Mouse (Mus musculus): Measurements from ENCODE around the gene Rundc1. TPM values are rescaled to one million over a fixed set of nuclear protein-coding genes. Genes with fewer than 3 reads are reported as not detected.
"Not testable (repeated sequence)": the region's sequence is repeated elsewhere in the genome, so short reads cannot be mapped to it uniquely, and the experiment has no call there.

The Rundc1 gene
- total RNA-seq (2021) = 10 to 100 TPM; 31.1 to 32.6 TPM
- long read RNA-seq, experiment 1, transcript Rundc1-201 (5 exons, 3,223 nt) = major isoform, 8 of 67 reads
- long read RNA-seq, experiment 1, partial matches to known transcripts = 5 of 67 reads
- long read RNA-seq, experiment 1, other reads (novel, unspliced or antisense) = 54 of 67 reads
- long read RNA-seq, experiment 2, partial matches to known transcripts = 11 of 77 reads
- long read RNA-seq, experiment 2, other reads (novel, unspliced or antisense) = 63 of 77 reads

DNA sequence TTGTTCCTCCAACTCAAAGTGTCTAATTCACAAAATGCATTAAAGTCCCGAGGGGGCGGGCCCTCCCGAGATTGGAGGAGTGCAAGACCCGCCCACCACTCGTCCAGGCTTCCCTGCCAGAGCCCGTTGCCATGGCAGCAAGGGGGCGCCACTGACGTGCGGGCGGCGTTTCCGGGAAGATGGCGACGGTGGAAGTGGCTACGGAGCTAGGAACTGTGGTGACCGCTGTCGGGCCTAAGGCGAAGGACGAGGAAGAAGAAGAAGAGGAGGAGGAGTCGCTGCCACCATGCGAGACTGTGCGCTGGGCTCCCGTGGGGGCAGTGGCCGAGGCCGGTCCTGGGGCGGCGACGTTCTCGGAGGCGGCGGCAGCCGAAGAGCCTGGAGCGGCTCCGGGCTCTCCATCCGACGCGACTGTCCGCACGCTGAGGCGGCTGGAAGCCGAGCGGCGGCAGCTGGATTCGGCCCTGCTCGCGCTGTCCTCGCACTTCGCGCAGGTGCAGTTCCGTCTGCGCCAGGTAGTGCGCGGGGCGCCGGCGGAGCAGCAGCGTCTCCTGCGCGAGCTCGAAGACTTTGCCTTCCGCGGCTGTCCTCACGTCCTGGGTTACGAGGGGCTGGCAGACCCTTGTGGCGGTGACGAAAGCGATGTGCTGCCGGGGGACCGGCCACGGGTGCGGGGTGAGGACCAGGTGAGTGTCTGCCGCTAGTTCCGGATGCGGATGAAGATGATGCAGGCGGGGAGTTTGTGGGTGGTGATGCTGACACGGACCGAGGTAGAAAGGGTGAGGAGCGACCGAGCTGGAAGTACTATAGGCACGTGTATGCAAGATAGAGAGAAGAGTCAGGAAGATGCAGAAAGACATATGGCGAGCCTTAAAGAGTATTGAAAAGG, at the start of gene Rundc1, which contains the start of gene Ptges3l:
Rundc1 (plus strand) TSS at position 161 of the 889 bp plus-strand sequence.
Ptges3l (minus strand) TSS at position 409 of the 889 bp plus-strand sequence.
- peak; percentile 97 to 98 for DNase-seq (ENCODE audit: low spot score in 2 of 2)
- intact Hi-C loops (cut with DNase I) = no loop called here

DNA sequence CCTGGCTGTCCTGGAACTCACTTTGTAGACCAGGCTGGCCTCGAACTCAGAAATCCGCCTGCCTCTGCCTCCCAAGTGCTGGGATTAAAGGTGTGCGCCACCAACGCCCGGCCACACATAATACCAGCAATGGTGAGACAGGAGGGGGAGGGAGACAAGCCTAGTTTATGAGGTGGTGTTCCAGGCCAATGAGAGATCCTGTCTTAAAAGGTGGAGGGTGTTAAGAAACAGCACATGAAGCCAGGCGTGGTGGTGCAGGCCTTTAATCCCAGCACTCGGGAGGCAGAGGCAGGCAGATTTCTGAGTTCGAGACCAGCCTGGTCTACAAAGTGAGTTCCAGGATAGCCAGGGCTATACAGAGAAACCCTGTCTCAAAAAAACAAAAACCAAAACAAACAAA, 46.7 kb upstream of the Rundc1 start:
- DNase-seq (ENCODE audit: low spot score in 2 of 2); intact Hi-C loops (cut with DNase I): not testable (repeated sequence)

DNA sequence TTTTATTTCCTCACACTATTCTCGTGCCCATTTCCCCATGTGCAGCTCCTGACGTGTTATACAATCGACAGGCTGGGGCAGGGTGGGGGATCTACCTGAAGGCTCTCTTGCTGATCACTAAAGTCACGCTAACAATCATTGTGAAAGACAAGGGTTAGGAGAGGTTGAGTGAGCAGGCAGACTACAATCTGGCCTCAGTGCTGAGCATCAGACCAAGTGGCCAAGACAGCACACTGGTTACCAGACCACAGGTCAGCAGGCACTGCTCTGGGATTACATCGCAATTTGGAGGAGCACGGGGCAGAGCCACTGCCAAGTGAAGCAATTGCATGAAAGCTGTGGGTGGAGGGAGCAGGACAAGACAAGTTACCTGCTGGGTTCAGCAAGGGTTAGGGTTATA, 46.0 kb upstream of the Rundc1 start:
- no peak for DNase-seq (ENCODE audit: low spot score in 2 of 2)
- intact Hi-C loops (cut with DNase I) = no loop called here

DNA sequence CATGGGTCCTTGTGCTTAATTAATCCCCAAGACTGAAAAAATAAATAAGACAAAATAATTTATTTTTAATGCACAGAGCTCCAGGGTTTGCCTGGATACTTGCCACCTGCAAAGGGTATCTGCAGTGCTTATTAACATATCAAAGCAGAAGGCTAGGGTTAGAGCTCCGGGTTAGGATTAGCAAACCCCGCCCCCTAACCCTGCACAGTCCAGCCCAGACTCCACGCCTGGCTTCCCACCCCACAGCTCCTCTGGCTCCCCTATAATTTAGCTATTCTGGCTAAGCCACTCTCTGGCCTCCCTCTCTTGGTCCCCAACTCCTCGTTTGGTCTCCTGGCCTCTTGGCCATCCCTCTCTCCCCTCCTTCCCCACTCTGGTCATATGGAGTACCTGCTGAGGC, 43.1 kb upstream of the Rundc1 start:
- DNase-seq (ENCODE audit: low spot score in 2 of 2) = no peak
- intact Hi-C loops (cut with DNase I) = no loop called here

DNA sequence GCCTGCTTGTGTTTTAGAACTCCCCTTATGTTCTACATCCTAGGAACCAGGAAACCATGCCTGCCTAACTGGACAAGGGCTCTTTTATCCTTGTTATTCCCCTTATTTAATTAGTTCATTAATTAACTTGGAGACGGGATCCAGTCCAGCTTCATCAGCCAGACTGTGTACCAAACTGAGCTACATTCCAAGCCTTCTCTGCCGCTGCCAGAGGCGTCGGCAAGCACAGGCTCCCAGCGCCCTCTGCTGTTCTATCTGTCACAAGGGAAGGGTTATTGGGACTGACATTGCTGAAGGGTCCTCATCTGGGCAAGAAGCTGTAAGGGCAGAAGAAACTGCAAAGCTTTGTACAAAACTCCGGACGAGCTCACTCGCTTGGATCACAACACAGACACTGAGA, 29.8 kb upstream of the Rundc1 start:
- intact Hi-C loops (cut with DNase I) = loop anchor here (1.0 to 10.0 kb wide), 2 partner anchors 72 to 170 kb away; partner anchors contain the start of gene Ezh1
- DNase-seq (ENCODE audit: low spot score in 2 of 2) = peak; percentile 77 to 85

DNA sequence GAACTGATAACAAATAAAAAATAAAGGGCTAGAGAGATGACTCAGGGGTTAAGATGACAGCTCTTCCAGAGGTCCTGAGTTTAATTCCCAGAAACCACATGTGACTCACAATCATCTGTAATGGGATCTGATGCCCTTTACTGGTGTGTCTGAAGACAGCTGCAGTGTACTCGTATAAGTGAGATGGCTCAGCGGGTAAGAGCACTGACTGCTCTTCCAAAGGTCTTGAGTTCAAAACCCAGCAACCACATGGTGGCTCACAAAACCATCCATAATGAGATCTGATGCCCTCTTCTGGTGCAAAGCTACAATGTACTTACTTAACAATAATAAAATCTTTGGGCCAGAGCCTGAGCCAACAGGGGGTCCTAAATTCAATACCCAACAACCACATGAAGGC, 9.6 kb upstream of the Rundc1 start:
- DNase-seq (ENCODE audit: low spot score in 2 of 2) = no peak
- intact Hi-C loops (cut with DNase I) = no loop called here

DNA sequence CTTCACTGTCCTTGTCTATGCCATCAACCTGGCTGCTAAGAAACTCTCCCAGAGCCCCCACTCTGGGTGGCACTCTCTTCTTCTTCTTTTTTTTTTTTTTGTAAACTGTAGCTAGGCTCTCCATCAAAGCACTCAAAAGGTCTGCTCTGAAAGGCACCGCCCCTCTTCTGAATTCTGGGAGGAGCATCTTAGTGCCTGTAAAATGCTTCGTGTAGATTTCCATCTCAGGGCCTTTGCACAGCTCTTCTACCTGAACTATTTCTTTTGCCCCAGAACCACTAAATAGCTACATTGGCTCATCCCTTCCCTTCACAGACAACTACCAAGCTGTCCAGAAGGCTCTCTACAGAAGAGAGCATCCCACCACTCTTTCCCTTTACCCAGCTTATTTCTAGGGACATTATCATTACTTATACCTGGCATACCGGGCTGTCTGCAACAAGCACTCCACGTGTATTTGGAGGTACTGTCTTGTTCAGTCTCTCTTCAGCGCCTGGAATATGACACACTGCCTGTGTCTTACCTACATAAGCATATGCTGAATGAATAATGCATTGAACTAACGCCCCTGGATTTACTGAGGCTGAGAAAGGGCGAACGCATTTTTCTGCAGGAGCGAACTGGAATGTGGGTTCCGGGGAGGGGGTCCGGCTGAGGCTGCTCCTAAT, 8.3 kb upstream of the Rundc1 start:
- DNase-seq (ENCODE audit: low spot score in 2 of 2) = no peak
- intact Hi-C loops (cut with DNase I) = no loop called here

DNA sequence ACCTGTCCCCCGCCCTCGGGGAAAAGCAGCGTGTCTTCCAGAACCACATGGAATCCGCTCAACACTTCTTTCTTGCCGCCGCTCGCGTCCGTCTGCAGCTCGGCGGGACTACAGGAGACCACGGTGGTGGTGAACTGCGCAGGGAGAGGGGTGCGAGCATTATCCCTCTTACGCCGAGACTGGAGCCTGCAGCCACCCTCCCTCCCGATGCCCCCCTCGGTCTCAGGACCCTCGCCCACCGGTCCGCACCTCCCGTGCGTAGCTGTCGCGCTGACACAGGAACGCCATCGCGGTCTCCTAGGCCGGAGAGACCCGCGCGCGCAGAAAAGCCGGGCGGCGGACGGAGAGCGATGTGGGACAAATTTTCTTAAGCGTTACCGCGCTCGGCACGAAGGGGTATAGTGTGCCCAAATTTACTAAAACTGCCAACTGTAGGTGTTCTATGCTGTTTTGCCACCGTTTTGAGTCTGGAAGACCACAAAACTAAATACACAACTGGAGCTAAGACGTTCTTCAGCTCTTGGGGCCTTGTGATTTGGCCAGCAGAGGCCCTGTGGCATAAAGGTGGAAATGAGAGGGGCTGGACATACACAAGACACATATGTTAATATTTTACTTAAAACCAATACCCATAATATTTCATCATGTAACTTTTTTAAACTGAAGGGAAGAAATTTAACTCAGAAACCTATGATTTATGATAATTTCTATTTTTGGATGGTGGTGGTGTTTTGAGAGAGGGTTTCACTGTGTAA, 7.6 kb upstream of the Rundc1 start, which contains the start of gene Aarsd1:
Aarsd1 (minus strand) TSS at position 515 of the 755 bp plus-strand sequence.
- intact Hi-C loops (cut with DNase I) = no loop called here
- DNase-seq (ENCODE audit: low spot score in 2 of 2) = peak; percentile 84 to 91

DNA sequence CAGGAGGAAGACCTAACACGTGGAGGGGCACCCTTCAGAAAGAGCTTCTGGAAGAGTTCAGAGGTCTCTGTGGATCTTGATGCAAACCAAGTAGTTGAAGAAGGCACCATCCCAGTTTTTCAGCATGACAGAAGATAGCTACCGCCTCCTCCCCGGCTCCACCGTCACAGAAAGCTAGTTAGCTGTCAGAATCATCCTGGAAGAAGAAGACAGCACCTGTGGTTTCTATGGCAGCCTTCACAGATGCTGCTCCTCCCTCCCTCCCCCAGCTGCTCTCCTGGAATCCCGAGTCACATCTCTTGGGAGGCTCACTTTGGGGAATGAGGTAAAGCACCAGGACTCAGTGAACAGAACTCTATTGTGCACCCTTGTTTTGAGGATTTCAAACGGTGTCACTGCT, 5.9 kb upstream of the Rundc1 start:
- intact Hi-C loops (cut with DNase I) = no loop called here
- peak; percentile 61 to 67 for DNase-seq (ENCODE audit: low spot score in 2 of 2)

DNA sequence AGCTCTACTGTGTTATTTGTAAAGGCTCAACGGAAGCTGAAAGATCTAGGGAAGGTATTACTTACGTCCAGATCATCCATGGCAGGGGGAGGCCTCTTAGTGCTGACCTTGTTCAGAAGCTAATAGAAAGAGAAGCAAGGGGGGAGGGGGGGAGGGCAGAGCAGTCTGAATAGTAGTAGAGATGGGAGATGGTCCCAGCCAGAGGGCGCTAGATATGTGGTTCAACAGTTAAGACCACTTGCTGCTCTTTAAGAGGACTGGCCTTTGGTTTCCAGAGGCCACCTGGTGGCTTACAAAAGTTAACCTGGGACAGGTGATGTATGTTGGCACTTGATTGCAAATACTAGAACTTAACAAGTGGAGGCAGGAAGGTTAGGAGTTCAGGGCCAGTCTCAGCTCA, 5.3 kb upstream of the Rundc1 start:
- DNase-seq (ENCODE audit: low spot score in 2 of 2) = no peak

DNA sequence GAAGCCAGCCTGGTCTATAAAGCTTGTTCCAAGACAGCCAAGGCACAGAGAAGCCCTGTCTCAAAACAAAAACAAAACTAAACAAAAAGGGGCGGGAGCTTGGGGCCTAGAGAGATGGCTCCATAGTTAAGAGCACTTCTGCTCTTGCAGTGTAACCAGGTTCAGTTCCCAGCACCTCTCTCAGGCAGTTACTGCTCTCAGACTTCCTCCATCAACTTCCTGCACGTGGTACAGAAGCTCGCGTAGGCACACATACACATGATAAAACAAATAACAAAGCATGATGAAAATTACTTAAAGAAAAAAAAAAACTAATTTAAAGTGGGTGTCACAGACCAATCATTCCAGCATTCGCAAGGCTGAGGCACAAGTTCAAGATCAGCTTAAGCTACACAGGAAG, 4.7 kb upstream of the Rundc1 start:
- DNase-seq (ENCODE audit: low spot score in 2 of 2) = no peak
- intact Hi-C loops (cut with DNase I) = no loop called here

More for the DNA sequence above, 5.3 kb upstream of the Rundc1 start:
- intact Hi-C loops (cut with DNase I) = no loop called here

DNA sequence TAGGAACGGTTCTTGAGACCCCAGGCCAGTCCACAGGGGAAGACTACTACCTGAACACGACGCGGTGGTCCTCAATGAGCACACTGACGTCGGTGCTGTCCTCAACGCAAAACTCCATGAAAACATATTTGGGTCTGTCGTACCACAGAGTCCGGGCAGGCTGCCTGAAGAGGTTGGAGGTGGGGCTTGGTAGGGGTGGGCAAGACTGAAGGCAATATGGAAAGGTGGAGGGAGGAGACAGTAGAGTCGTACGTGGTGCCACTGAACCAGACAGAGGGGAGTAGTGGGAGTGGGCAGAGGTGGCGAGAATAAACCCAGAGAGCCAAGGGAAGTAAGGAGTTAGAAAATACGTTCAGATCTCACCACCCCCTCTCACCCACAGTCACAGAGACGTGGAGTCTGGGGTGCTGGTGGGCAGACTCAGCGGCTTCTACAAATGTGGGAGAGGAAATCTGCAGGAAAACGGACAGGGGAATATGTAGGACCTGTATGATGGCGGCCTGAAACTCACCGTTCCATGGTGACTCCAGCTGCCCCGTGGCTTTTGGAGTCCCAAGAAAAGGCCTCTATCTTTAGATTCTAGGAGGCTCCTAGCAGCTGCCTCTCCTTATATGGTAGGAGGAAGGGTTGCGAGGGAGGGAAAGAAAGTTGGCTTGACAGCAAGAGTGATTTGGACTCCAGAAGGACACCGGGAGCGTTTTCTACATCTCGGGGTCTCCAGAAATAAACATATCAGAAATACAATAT, 607 bp upstream of the Rundc1 start, which contains the start of gene Gm27029:
Gm27029 (minus strand) TSS at position 692 of the 747 bp plus-strand sequence.
- DNase-seq (ENCODE audit: low spot score in 2 of 2) = peak in 1 of 2 experiments; percentile 36
- intact Hi-C loops (cut with DNase I) = no loop called here

DNA sequence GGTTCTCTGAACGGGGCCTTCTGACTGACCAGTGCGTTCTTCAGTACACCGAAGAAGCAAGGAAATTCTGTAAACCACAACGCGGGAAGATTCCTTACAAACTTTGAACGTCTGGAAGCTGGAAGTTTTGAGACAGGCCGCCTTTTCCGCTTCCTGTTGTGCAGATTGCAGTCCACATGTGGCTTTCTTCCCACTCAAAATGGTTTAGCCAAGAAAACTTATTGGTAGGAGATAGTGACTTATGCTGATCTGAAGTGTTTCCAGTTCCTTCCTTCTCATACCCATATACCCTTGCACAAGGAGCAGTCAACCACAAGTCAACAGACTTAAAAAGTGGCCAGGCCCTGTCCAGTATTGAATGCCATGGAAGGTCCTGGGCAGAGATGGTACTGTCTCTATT, 1.3 kb downstream of the Rundc1 start:
- intact Hi-C loops (cut with DNase I) = no loop called here
- no peak for DNase-seq (ENCODE audit: low spot score in 2 of 2)

DNA sequence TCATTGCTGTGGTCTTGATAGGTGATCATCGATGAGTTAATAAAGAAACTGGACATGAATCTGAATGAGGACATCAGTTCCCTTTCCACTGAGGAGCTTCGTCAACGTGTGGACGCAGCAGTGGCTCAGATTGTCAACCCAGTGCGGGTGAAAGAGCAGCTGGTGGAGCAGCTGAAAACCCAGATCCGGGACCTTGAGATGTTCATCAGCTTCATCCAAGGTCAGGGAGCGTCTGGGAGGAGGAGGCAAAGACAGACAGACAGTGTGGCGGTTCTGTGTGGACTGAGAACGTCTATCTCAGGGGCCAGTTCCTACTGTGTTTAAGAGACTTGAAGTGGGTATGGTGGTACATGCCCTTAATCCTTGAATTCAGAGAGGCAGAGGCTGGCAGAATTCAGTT, 6.4 kb downstream of the Rundc1 start:
- DNase-seq (ENCODE audit: low spot score in 2 of 2) = no peak
- intact Hi-C loops (cut with DNase I) = no loop called here

DNA sequence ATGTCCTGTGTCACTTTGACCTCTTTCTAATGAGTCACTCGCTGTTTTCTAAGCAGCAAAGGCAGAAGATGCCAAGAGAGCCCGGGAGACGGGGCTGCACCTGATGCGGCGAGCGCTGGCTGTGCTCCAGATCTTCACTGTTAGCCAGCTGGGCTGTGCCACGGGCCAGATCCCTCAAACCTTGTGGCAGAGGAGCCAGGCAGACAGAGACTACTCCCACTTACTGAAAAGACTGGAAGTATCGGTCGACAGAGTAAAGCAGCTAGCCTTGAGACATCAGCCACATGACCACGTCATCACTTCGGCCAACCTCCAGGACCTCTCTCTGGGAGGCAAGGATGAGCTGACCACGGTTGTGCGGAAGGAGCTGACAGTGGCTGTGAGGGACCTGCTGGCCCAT, 8.5 kb downstream of the Rundc1 start:
- intact Hi-C loops (cut with DNase I) = no loop called here
- DNase-seq (ENCODE audit: low spot score in 2 of 2) = no peak

DNA sequence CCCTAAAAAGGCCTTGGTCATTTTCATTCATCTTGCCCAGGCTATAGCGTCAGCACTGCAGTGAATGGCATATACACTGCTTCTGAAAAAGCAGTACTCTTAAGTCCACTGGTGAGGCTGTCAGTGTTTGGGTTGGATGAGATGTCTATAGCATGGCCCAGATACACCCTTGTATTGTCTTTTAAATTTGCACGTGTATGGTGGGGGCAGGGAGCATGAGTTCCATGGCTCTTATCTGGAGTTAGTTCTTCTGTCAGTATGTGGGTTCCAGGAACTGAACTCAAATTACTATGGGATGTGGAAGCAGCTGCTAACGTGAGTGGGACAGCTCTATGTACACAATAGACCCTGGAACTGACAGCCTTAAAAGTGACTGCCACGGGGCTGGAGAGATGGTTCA, 10.9 kb downstream of the Rundc1 start:
- intact Hi-C loops (cut with DNase I) = no loop called here

DNA sequence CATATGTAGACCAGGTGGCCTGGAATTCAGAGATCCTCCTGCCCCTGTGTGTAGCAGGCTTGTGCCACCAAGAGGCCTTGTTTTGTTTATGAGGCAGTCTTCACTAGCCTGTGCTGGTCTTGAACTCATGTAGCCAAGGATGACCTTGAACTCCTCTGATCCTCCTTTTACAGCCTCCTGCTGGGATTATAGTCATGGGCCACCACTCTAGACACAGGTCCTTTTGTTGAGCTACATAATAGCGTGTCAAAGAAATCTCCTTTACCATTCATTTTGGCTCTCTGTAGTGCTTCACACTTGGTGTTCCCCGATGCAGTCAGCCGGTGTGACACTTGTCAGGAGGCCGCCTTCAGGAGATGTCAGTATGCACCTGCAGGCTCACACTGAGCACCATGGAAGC, 12.0 kb downstream of the Rundc1 start:
- DNase-seq (ENCODE audit: low spot score in 2 of 2) = no peak
- intact Hi-C loops (cut with DNase I) = no loop called here

More for the DNA sequence above, 10.9 kb downstream of the Rundc1 start:
- no peak for DNase-seq (ENCODE audit: low spot score in 2 of 2)

DNA sequence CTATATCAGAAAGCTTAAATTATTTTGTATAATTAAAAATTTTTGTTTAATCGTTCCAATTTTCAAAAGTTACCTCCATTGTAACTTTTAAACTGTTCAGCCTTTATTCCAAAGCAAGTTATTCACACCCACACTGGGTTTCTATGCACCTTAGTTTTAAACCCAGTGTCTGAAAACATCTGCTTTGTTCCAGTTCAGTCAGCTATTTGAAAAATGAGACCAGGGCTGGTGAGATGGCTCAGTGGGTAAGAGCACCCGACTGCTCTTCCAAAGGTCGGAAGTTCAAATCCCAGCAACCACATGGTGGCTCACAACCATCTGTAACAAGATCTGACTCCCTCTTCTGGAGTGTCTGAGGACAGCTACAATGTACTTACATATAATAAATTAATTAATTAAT, 13.1 kb downstream of the Rundc1 start:
- intact Hi-C loops (cut with DNase I); DNase-seq (ENCODE audit: low spot score in 2 of 2): not testable (repeated sequence)

All from left cerebral cortex, postnatal 14 days (tissue).